Mouse (Mus musculus) limb, embryonic 14.5 days (tissue): ENCODE results near the gene Pop4. TPM values are rescaled to one million over a fixed set of nuclear protein-coding genes. Genes with fewer than 3 reads are reported as not detected.

Experiments used
- ATAC-seq: fragments of 200-750 bp; cut with Nextera tagmentation; 2 replicates; pipeline ENCODE4 v1.8.0; 2017; ENCODE audit warnings: low read depth, moderate number of reproducible peaks, moderate TSS enrichment; ENCODE audit not compliant: low FRiP score
- DNase-seq: peaks from one replicate; pipeline ENCODE4 v3.0.0-alpha.2; 2015; ENCODE audit warnings: low spot score
- H3K27ac ChIP-seq: fragments of 300-500 bp; sonication (generic); replicated peaks from 2 replicates; pipeline ENCODE4 v1.5.1; 2014; ENCODE audit warnings: low read depth, mild to moderate bottlenecking, low read length, moderate library complexity, mixed read lengths
- H3K27me3 ChIP-seq: fragments of 300-500 bp; sonication (generic); 2 replicates; pipeline ENCODE4 v1.6.1; 2014; ENCODE audit warnings: low read length, mixed read lengths; ENCODE audit not compliant: control insufficient read depth, insufficient read depth
- H3K36me3 ChIP-seq: fragments of 300-500 bp; sonication (generic); 2 replicates; pipeline ENCODE4 v1.6.1; 2014; ENCODE audit warnings: mild to moderate bottlenecking, low read length, moderate library complexity, mixed read lengths; ENCODE audit not compliant: control insufficient read depth, insufficient read depth
- H3K4me1 ChIP-seq: fragments of 300-500 bp; sonication (generic); 2 replicates; pipeline ENCODE4 v1.6.1; 2014; ENCODE audit warnings: antibody characterized with exemption, low read length, mixed read lengths; ENCODE audit not compliant: control insufficient read depth, insufficient read depth
- H3K4me2 ChIP-seq: fragments of 300-500 bp; sonication (generic); replicated peaks from 2 replicates; pipeline ENCODE4 v1.6.1; 2014; ENCODE audit warnings: low read depth, mild to moderate bottlenecking, low read length, moderate library complexity; ENCODE audit not compliant: severe bottlenecking
- H3K4me3 ChIP-seq: fragments of 300-500 bp; sonication (generic); replicated peaks from 2 replicates; pipeline ENCODE4 v1.5.1; 2014; ENCODE audit warnings: low read length
- H3K9ac ChIP-seq: fragments of 300-500 bp; sonication (generic); 2 replicates; pipeline ENCODE4 v1.6.1; 2014; ENCODE audit warnings: mild to moderate bottlenecking, low read depth, low read length, moderate library complexity; ENCODE audit not compliant: severe bottlenecking
- H3K9me3 ChIP-seq: fragments of 300-500 bp; sonication (generic); 2 replicates; pipeline ENCODE4 v1.6.1; 2016; ENCODE audit warnings: low read length; ENCODE audit not compliant: control insufficient read depth
- POLR2A ChIP-seq: fragments of 200-500 bp; IDR thresholded peaks from 2 replicates; pipeline ENCODE4 v1.8.0; 2012; ENCODE audit warnings: inconsistent platforms, mild to moderate bottlenecking, moderate library complexity, borderline replicate concordance; ENCODE audit not compliant: insufficient read depth, insufficient read length; ENCODE audit errors: extremely low read depth
- WGBS: fragments of 180-500 bp; shearing (Covaris S2); extraction: QIAGEN DNeasy Blood & Tissue Kit; methylation state at CpG from one replicate; pipeline ENCODE4 v1.1.7; 2014; 5-methylcytosine and 5-hydroxymethylcytosine counted together
- polyA plus RNA-seq, 2 experiments: library from polyadenylated mRNA; depleted of rRNA in 1 of 2; stranded (reverse) in 1 of 2; unstranded in 1 of 2; fragments of >200 nt; fragmentation: Nextera tagmentation in 1 of 2; extraction: Ambion mirVana in 1 of 2; gene quantifications; 2 replicates each; pipeline versions ENCODE4 v1.2.1 to v1.2.3; 2012 to 2014

Gene Pop4
- polyA plus RNA-seq, 2 experiments: 46.0 to 64.2 TPM

GRCm38 (mm10) chr7:38251494-38252216 is 19.6 kb downstream of the Pop4 start:
- Histone ChIP-seq H3K36me3 (no peaks in the 10 kb centered on the region), H3K4me1 (no peaks in the 10 kb centered on the region), H3K27me3 (no peaks in the 10 kb centered on the region), H3K4me2 (no peak overlapping the region), H3K4me3 (no peak overlapping the region), H3K9ac (no peak overlapping the region), H3K27ac (no peak overlapping the region), H3K9me3 (no peaks in the 10 kb centered on the region)
- ATAC-seq (no peak), DNase-seq (no peak)
- no peak for TF ChIP-seq POLR2A
- 19% methylated on average over 5 of the region's 5 CpGs for WGBS

GRCm38 (mm10) chr7:38242417-38242816 is 28.8 kb downstream of the Pop4 start:
- no peaks in the 10 kb centered on the region for H3K36me3 ChIP-seq
- H3K4me2 ChIP-seq: no peak overlapping the region
- DNase-seq (no peak), ATAC-seq (no peak)
- H3K9me3 ChIP-seq: no peaks in the 10 kb centered on the region
- H3K27ac ChIP-seq: no peak overlapping the region
- no peaks in the 10 kb centered on the region for H3K4me1 ChIP-seq
- WGBS: 87% methylated on average over 4 of the region's 4 CpGs
- no peaks in the 10 kb centered on the region for H3K27me3 ChIP-seq
- no peak overlapping the region for H3K9ac ChIP-seq
- no peak overlapping the region for H3K4me3 ChIP-seq
- no peak for TF ChIP-seq POLR2A

- DNase-seq: no peak
- Histone ChIP-seq H3K4me3 (no peak overlapping the region), H3K36me3 (no peaks in the 10 kb centered on the region), H3K27ac (no peak overlapping the region), H3K4me2 (no peak overlapping the region), H3K4me1 (no peaks in the 10 kb centered on the region), H3K9me3 (no peaks in the 10 kb centered on the region), H3K27me3 (no peaks in the 10 kb centered on the region), H3K9ac (no peak overlapping the region)
- no peak for TF ChIP-seq POLR2A
- no peak for ATAC-seq
Measured at GRCm38 (mm10) chr7:38237140-38237539, 34.1 kb downstream of the Pop4 start.

GRCm38 (mm10) chr7:38236400-38237105 is 34.7 kb downstream of the Pop4 start:
- Histone ChIP-seq H3K4me2 (no peak overlapping the region), H3K4me1 (no peaks in the 10 kb centered on the region), H3K27me3 (no peaks in the 10 kb centered on the region), H3K27ac (no peak overlapping the region), H3K9me3 (no peaks in the 10 kb centered on the region), H3K36me3 (no peaks in the 10 kb centered on the region), H3K4me3 (no peak overlapping the region), H3K9ac (no peak overlapping the region)
- TF ChIP-seq POLR2A: no peak
- DNase-seq (no peak), ATAC-seq (no peak)
- WGBS: 33% methylated on average over 10 of the region's 11 CpGs

- no peak for TF ChIP-seq POLR2A
- H3K27me3 ChIP-seq: no peaks in the 10 kb centered on the region
- WGBS: 17% methylated on average over 8 of the region's 8 CpGs
- H3K4me3 ChIP-seq: no peak overlapping the region
- ATAC-seq (no peak), DNase-seq (no peak)
- H3K9me3 ChIP-seq: no peaks in the 10 kb centered on the region
- peaks cover 11% of the 10 kb centered on the region; the same call in 1 of the 2 replicates for H3K4me1 ChIP-seq
- H3K36me3 ChIP-seq: no peaks in the 10 kb centered on the region
- no peak overlapping the region for H3K9ac ChIP-seq
- H3K27ac ChIP-seq: no peak overlapping the region
- H3K4me2 ChIP-seq: no peak overlapping the region
Measured at GRCm38 (mm10) chr7:38230285-38230684, 40.9 kb downstream of the Pop4 start.
